Mouse (Mus musculus): ENCODE measurements around the gene Mr1. TPM values are rescaled to one million over a fixed set of nuclear protein-coding genes. Genes with fewer than 3 reads are reported as not detected.
"Not testable (repeated sequence)": the region's sequence is repeated elsewhere in the genome, so short reads cannot be mapped to it uniquely, and the experiment has no call there.

Gene Mr1
- total RNA-seq (2021): 18.1 and 31.4 TPM in 2 replicates
- long read RNA-seq, partial matches to known transcripts: 0 of 7 reads
- long read RNA-seq, other reads (novel, unspliced or antisense): 0 of 7 reads

- no peak for DNase-seq
Measured at GRCm38 (mm10) chr1:155146572-155146980, at the start of gene Mr1. Gene Mr1, minus strand, starts transcription at chr1:155146814.

GRCm38 (mm10) chr1:155192805-155193368 is 46.3 kb upstream of the Mr1 start:
- no peak for DNase-seq

GRCm38 (mm10) chr1:155191671-155192070 is 45.1 kb upstream of the Mr1 start:
- DNase-seq: no peak

GRCm38 (mm10) chr1:155191219-155191618 is 44.6 kb upstream of the Mr1 start:
- DNase-seq: no peak

- DNase-seq: no peak
Measured at GRCm38 (mm10) chr1:155188656-155189055, 42.0 kb upstream of the Mr1 start.

GRCm38 (mm10) chr1:155184191-155184590 is 37.6 kb upstream of the Mr1 start:
- DNase-seq: no peak

- no peak for DNase-seq
Measured at GRCm38 (mm10) chr1:155178192-155178924, 31.7 kb upstream of the Mr1 start.

- DNase-seq: no peak
Measured at GRCm38 (mm10) chr1:155174424-155174823, 27.8 kb upstream of the Mr1 start.

GRCm38 (mm10) chr1:155173644-155174016 is 27.0 kb upstream of the Mr1 start:
- not testable (repeated sequence) for DNase-seq

GRCm38 (mm10) chr1:155172895-155173643 is 26.5 kb upstream of the Mr1 start:
- no peak for DNase-seq

- no peak for DNase-seq
Measured at GRCm38 (mm10) chr1:155169935-155170334, 23.3 kb upstream of the Mr1 start.

GRCm38 (mm10) chr1:155167453-155167852 is 20.8 kb upstream of the Mr1 start:
- no peak for DNase-seq

- peak; percentile 64 for DNase-seq
Measured at GRCm38 (mm10) chr1:155158970-155159484, 12.4 kb upstream of the Mr1 start.

GRCm38 (mm10) chr1:155158141-155158969 is 11.7 kb upstream of the Mr1 start, which contains the start of gene Stx6:
Gene Stx6, plus strand, starts transcription at chr1:155158715.
- DNase-seq: peak; percentile 99

- no peak for DNase-seq
Measured at GRCm38 (mm10) chr1:155153906-155154305, 7.3 kb upstream of the Mr1 start.

GRCm38 (mm10) chr1:155150821-155151220 is 4.2 kb upstream of the Mr1 start:
- no peak for DNase-seq

GRCm38 (mm10) chr1:155149403-155149802 is 2.8 kb upstream of the Mr1 start:
- no peak for DNase-seq

GRCm38 (mm10) chr1:155147228-155147627 is 614 bp upstream of the Mr1 start:
- DNase-seq: no peak

- DNase-seq: no peak
Measured at GRCm38 (mm10) chr1:155145620-155146019, 994 bp downstream of the Mr1 start.

GRCm38 (mm10) chr1:155140076-155140475 is 6.5 kb downstream of the Mr1 start:
- peak; percentile 46 for DNase-seq

- DNase-seq: peak; percentile 66
Measured at GRCm38 (mm10) chr1:155138795-155139194, 7.8 kb downstream of the Mr1 start.

- no peak for DNase-seq
Measured at GRCm38 (mm10) chr1:155134866-155135265, 11.7 kb downstream of the Mr1 start.
